Mouse (Mus musculus): ENCODE data around the gene Dtx1.

- TF ChIP-seq CTCF (IDR thresholded peaks at IDR 0.05; ENCODE audit: low read depth, low read length) (no peak), TAL1 (conservative IDR thresholded peaks at IDR 0.05; ENCODE audit: low read depth, low read length) (no peak)
Measured at GRCm38 (mm10) chr5:120694695-120695074, 17.0 kb downstream of the Dtx1 start.
